Mouse (Mus musculus): ENCODE results near the gene Lamb3. TPM values are rescaled to one million over a fixed set of nuclear protein-coding genes. Genes with fewer than 3 reads are reported as not detected.

Lamb3 gene
- polyA plus RNA-seq, 1 experiment, result 0.82 TPM

DNA sequence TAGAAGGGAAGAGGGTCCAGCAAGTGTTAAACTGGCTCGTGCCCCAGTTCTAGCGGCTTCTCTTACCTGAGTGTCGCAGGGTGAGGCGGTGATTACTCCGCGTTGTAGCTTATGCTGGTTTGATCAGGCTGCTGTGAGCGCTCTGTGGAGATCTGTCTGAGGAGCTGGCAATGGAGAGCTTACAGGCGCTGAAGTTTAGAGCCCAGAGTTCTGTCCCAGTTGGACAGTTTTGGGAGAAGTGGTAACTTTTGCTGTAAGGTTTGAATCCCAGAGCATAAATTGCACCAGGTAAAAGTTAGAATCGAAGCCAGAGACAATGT is 33.7 kb upstream of the Lamb3 start:
- Histone ChIP-seq H3K4me1 (ENCODE audit: control insufficient read depth, insufficient read depth, low read length) (no peaks in the 10 kb centered on the region; the same call in 1 of the 2 replicates), H3K4me3 (replicated peaks; ENCODE audit: control insufficient read depth, low read depth, low read length) (peak overlapping the region; percentile 75), H3K27ac (ENCODE audit: control insufficient read depth, insufficient read depth, low read depth, low read length, poor library complexity) (peak overlapping the region; percentile 76)
- TF ChIP-seq POLR2A (IDR thresholded peaks at IDR 0.05; ENCODE audit: borderline replicate concordance, control insufficient read depth, low read depth, low read length) (no peak), CTCF (IDR thresholded peaks at IDR 0.05; ENCODE audit: control insufficient read depth, insufficient read depth, low read length) (no peak)
- 9% methylated on average over 9 of the region's 9 CpGs for WGBS

DNA sequence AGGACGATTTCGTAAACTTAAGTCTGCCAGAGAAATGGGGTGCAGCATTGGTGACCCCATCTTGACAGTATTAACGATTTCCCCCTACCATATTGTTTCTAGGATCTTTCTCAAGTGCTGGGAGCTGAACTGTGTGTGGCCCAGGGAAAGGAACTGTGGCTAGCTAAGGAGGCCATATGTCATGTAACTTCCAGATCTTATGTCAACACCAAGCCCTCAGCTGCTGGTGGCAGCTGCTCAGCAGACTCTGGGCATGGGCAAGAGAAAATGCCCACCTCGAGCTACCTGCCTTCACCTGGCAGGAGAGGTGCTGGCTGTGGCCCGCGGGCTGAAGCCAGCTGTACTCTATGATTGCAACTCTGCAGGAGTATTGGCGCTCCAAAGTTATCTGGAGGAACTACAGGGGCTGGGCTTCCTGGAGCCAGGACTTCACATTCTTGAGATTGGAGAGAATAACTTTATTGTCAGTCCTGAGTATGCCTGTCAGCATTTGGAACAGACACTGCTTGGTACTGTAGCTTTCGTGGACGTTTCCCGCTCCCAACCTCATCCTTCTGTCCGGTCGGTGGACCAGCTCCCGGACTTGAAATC is 33.3 kb upstream of the Lamb3 start:
- Histone ChIP-seq H3K4me1 (ENCODE audit: control insufficient read depth, insufficient read depth, low read length) (no peaks in the 10 kb centered on the region; the same call in 1 of the 2 replicates), H3K4me3 (replicated peaks; ENCODE audit: control insufficient read depth, low read depth, low read length) (no peak overlapping the region), H3K27ac (ENCODE audit: control insufficient read depth, insufficient read depth, low read depth, low read length, poor library complexity) (peak overlapping the region; percentile 11; the same call in 1 of the 2 replicates)
- 68% methylated on average over 13 of the region's 13 CpGs for WGBS
- TF ChIP-seq CTCF (IDR thresholded peaks at IDR 0.05; ENCODE audit: control insufficient read depth, insufficient read depth, low read length), result no peak
- no peak for TF ChIP-seq POLR2A (IDR thresholded peaks at IDR 0.05; ENCODE audit: borderline replicate concordance, control insufficient read depth, low read depth, low read length)

DNA sequence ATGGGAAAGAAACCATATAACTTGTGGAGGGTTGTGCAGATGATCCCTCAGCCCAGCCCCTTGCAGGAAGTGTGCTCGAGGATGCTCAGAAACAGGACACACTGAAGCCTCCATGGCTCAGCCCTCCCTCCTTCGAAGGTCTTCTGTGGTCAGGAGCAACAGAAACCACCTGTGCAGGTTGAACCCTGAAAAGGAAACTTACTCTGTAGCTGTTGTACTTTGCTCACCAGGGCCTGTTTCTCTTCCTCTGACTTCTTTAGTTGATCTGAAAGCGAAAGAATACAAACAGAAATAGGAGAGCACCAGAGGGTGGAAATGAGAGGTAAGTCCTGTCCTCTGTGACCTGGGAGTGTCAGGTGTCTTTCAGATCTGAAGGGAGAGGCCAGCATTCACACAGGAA is 26.4 kb upstream of the Lamb3 start:
- TF ChIP-seq CTCF (IDR thresholded peaks at IDR 0.05; ENCODE audit: control insufficient read depth, insufficient read depth, low read length) (no peak), POLR2A (IDR thresholded peaks at IDR 0.05; ENCODE audit: borderline replicate concordance, control insufficient read depth, low read depth, low read length) (no peak)
- 67% methylated on average over 3 of the region's 3 CpGs for WGBS
- Histone ChIP-seq H3K4me1 (ENCODE audit: control insufficient read depth, insufficient read depth, low read length) (no peaks in the 10 kb centered on the region), H3K27ac (ENCODE audit: control insufficient read depth, insufficient read depth, low read depth, low read length, poor library complexity) (no peak overlapping the region), H3K4me3 (replicated peaks; ENCODE audit: control insufficient read depth, low read depth, low read length) (no peak overlapping the region)

DNA sequence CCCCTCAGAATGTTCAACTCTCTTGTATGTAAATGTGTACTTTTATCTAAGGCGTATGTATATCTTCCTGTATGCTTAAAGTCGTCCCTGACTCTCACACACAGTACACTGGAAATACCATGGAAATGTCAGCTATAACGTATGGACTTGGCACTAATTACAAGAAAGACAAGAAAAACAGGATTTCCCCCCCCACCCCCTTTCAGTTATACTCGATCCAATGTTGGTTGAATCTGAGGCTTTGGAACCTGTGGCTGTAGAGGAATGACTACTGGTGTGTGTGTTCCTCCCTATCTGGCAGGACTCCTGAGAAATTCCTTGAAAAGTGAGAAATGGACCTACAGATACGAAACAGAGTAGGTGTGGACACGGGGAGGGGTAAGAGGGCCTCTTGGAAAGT is 19.2 kb upstream of the Lamb3 start:
- WGBS, result 83% methylated on average over 6 of the region's 6 CpGs
- H3K4me3 ChIP-seq (replicated peaks; ENCODE audit: control insufficient read depth, low read depth, low read length), result no peak overlapping the region
- no peak overlapping the region for H3K27ac ChIP-seq (ENCODE audit: control insufficient read depth, insufficient read depth, low read depth, low read length, poor library complexity)
- TF ChIP-seq POLR2A (IDR thresholded peaks at IDR 0.05; ENCODE audit: borderline replicate concordance, control insufficient read depth, low read depth, low read length) (no peak), CTCF (IDR thresholded peaks at IDR 0.05; ENCODE audit: control insufficient read depth, insufficient read depth, low read length) (no peak)
- H3K4me1 ChIP-seq (ENCODE audit: control insufficient read depth, insufficient read depth, low read length), result peaks cover 2% of the 10 kb centered on the region; the same call in 1 of the 2 replicates

DNA sequence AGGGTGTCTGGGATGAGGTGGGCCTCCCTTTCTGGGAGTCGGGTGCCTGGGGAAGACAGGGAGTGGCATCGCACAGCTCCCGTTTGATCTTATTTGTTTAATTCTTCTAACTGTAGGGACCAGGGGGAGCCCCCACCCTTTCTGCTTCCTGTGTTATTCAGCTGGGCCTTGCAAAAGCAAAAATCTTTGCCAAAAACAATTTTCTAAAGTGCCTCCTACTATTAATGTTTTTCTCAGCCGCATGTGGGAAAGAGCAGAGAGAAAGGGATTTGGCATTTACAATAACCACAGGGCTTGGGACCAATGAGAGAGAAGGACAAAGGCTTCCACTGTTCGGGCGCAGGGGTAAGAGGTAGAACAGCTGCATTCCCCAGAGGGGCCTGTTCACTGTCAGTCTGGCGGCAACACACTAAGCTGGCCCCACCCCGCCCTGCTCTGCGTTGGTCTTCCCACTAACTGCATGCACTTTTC is 18.3 kb upstream of the Lamb3 start:
- H3K4me3 ChIP-seq (replicated peaks; ENCODE audit: control insufficient read depth, low read depth, low read length), result no peak overlapping the region
- TF ChIP-seq POLR2A (IDR thresholded peaks at IDR 0.05; ENCODE audit: borderline replicate concordance, control insufficient read depth, low read depth, low read length), result no peak
- no peak for TF ChIP-seq CTCF (IDR thresholded peaks at IDR 0.05; ENCODE audit: control insufficient read depth, insufficient read depth, low read length)
- H3K4me1 ChIP-seq (ENCODE audit: control insufficient read depth, insufficient read depth, low read length), result peaks cover 2% of the 10 kb centered on the region; the same call in 1 of the 2 replicates
- H3K27ac ChIP-seq (ENCODE audit: control insufficient read depth, insufficient read depth, low read depth, low read length, poor library complexity), result peak overlapping the region; percentile 40
- WGBS, result 66% methylated on average over 9 of the region's 9 CpGs

DNA sequence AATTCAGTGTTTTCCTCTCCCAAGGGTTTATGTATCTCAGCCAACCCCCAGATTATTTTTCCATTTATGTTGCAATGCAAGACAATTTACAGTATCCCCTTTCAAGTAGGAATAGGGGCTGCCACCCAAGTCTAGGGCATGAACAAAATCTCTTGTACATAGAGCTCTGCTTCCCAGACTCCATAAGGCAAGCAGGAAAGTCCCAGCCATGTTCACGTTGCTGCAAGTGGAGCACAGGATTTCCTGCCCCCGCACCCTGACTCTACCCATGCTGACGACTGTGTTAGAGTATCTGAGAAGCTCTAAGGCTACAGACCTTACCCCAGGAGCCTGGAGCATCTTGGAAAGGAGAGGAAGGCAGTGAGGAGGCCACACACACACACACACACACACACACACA is 17.7 kb upstream of the Lamb3 start:
- no peak overlapping the region for H3K4me3 ChIP-seq (replicated peaks; ENCODE audit: control insufficient read depth, low read depth, low read length)
- H3K4me1 ChIP-seq (ENCODE audit: control insufficient read depth, insufficient read depth, low read length), result peaks cover 2% of the 10 kb centered on the region; the same call in 1 of the 2 replicates
- 32% methylated on average over 3 of the region's 3 CpGs for WGBS
- TF ChIP-seq CTCF (IDR thresholded peaks at IDR 0.05; ENCODE audit: control insufficient read depth, insufficient read depth, low read length) (no peak), POLR2A (IDR thresholded peaks at IDR 0.05; ENCODE audit: borderline replicate concordance, control insufficient read depth, low read depth, low read length) (no peak)
- H3K27ac ChIP-seq (ENCODE audit: control insufficient read depth, insufficient read depth, low read depth, low read length, poor library complexity), result peak overlapping the region; percentile 51

DNA sequence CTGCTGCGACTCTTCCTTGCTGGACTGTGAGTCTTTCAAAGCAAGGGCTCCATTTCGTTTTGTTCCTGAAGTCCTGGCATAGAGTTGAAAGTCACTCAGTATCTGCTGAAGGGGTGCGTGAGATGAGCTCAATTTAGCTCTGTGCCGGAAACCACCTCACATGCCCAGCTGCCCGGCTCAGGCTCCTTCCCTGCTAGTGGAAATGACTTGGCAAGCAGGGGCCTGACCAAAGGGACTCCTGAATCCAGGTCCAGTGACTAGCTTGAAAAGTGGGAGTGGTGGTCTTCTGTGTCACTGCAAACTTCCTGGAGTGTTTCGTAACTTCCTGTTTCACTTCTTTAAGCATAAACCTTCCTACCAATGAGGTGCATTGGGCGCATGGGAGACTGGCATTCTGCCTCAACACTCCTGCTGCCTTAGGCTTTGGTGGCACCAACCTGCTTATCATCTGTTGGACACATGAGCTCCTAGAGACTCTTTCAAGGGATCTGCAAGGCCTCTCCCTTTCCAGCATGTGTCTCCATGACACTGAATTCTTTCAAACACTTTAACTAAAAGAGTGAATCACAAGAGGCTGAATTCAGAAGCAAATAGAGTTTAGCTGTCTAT is 15.7 kb upstream of the Lamb3 start:
- Histone ChIP-seq H3K4me1 (ENCODE audit: control insufficient read depth, insufficient read depth, low read length) (peaks cover 2% of the 10 kb centered on the region; the same call in 1 of the 2 replicates), H3K27ac (ENCODE audit: control insufficient read depth, insufficient read depth, low read depth, low read length, poor library complexity) (peak overlapping the region; percentile 31), H3K4me3 (replicated peaks; ENCODE audit: control insufficient read depth, low read depth, low read length) (no peak overlapping the region)
- WGBS, result 19% methylated on average over 7 of the region's 7 CpGs
- TF ChIP-seq POLR2A (IDR thresholded peaks at IDR 0.05; ENCODE audit: borderline replicate concordance, control insufficient read depth, low read depth, low read length), result no peak
- no peak for TF ChIP-seq CTCF (IDR thresholded peaks at IDR 0.05; ENCODE audit: control insufficient read depth, insufficient read depth, low read length)

DNA sequence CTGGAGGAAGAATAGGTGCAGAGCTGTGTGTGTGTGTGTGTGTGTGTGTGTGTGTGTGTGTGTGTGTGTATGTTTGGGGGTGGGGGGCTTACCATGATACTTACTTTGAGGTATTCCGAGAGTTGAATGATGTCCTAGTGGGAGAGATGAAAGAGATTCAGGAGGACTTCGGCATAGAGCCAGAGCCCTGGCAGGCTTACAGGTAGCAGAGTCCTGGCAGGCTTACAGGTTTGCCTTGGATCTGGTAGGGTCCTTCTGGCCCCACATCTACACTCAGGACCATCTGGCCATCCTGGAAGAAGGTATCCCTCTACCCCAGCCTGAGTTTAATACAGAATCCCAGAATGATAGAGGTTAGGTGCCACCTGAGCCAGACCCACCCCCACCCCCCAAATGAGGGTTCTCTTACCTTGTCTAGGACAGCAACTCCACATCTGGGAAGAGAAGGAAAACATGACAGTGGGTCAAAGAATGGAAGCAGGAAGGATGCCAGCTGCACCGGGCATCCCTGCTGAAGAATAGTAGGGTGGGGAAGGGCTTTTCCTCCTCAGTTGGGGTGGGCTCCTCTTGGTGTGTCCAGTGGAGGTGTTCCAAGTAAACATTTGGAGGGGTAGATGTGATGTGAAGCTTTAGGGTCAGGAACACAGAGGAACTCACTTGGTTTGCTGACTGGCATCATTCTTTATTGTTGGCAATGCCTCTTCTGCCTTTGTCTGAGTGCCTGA is 12.9 kb upstream of the Lamb3 start:
- no peak overlapping the region for H3K4me3 ChIP-seq (replicated peaks; ENCODE audit: control insufficient read depth, low read depth, low read length)
- TF ChIP-seq CTCF (IDR thresholded peaks at IDR 0.05; ENCODE audit: control insufficient read depth, insufficient read depth, low read length) (no peak), POLR2A (IDR thresholded peaks at IDR 0.05; ENCODE audit: borderline replicate concordance, control insufficient read depth, low read depth, low read length) (no peak)
- 85% methylated on average over 3 of the region's 3 CpGs for WGBS
- no peak overlapping the region for H3K27ac ChIP-seq (ENCODE audit: control insufficient read depth, insufficient read depth, low read depth, low read length, poor library complexity)
- H3K4me1 ChIP-seq (ENCODE audit: control insufficient read depth, insufficient read depth, low read length), result peaks cover 2% of the 10 kb centered on the region; the same call in 1 of the 2 replicates
